Mouse (Mus musculus): ENCODE measurements around the gene Cmip. TPM values are rescaled to one million over a fixed set of nuclear protein-coding genes. Genes with fewer than 3 reads are reported as not detected.

Gene Cmip
- polyA plus RNA-seq, 2 experiments: 27.1 to 39.7 TPM

- Histone ChIP-seq H3K27ac (replicated peaks; ENCODE audit: low read depth, low read length) (no peak overlapping the region), H3K4me3 (replicated peaks; ENCODE audit: low read length) (no peak overlapping the region), H3K9ac (ENCODE audit: low read depth, low read length, severe bottlenecking) (no peak overlapping the region), H3K9me3 (ENCODE audit: control insufficient read depth, low read length) (no peaks in the 10 kb centered on the region), H3K4me2 (replicated peaks; ENCODE audit: low read depth, low read length, severe bottlenecking) (no peak overlapping the region), H3K27me3 (ENCODE audit: control insufficient read depth, insufficient read depth, low read length) (no peaks in the 10 kb centered on the region), H3K4me1 (ENCODE audit: control insufficient read depth, insufficient read depth, low read length) (peaks cover 30% of the 10 kb centered on the region), H3K36me3 (ENCODE audit: control insufficient read depth, insufficient read depth, low read length) (no peaks in the 10 kb centered on the region)
- TF ChIP-seq POLR2A (IDR thresholded peaks at IDR 0.05; ENCODE audit: borderline replicate concordance, extremely low read depth, insufficient read depth, insufficient read length): no peak
- ATAC-seq (ENCODE audit: low FRiP score, low read depth): 0 out of 2 replicates have a peak, but pooled peaks have one; percentile 9
- no peak for DNase-seq (ENCODE audit: low spot score)
- WGBS: 76% methylated on average over 9 of the region's 9 CpGs
These were observed 72.3 kb downstream of the Cmip start for GRCm38 (mm10) chr8:117329167-117329566.

- no peak for DNase-seq (ENCODE audit: low spot score)
- H3K27ac ChIP-seq (replicated peaks; ENCODE audit: low read depth, low read length): no peak overlapping the region
- no peaks in the 10 kb centered on the region for H3K27me3 ChIP-seq (ENCODE audit: control insufficient read depth, insufficient read depth, low read length)
- TF ChIP-seq POLR2A (IDR thresholded peaks at IDR 0.05; ENCODE audit: borderline replicate concordance, extremely low read depth, insufficient read depth, insufficient read length): no peak
- 28% methylated on average over 2 of the region's 2 CpGs for WGBS
- no peaks in the 10 kb centered on the region for H3K36me3 ChIP-seq (ENCODE audit: control insufficient read depth, insufficient read depth, low read length)
- no peaks in the 10 kb centered on the region for H3K9me3 ChIP-seq (ENCODE audit: control insufficient read depth, low read length)
- peaks cover 37% of the 10 kb centered on the region for H3K4me1 ChIP-seq (ENCODE audit: control insufficient read depth, insufficient read depth, low read length)
- H3K4me2 ChIP-seq (replicated peaks; ENCODE audit: low read depth, low read length, severe bottlenecking): no peak overlapping the region
- H3K4me3 ChIP-seq (replicated peaks; ENCODE audit: low read length): no peak overlapping the region
- H3K9ac ChIP-seq (ENCODE audit: low read depth, low read length, severe bottlenecking): no peak overlapping the region
- 0 out of 2 replicates have a peak, but pooled peaks have one; percentile 7 for ATAC-seq (ENCODE audit: low FRiP score, low read depth)
These were observed 73.0 kb downstream of the Cmip start for GRCm38 (mm10) chr8:117329903-117330302.

DNA sequence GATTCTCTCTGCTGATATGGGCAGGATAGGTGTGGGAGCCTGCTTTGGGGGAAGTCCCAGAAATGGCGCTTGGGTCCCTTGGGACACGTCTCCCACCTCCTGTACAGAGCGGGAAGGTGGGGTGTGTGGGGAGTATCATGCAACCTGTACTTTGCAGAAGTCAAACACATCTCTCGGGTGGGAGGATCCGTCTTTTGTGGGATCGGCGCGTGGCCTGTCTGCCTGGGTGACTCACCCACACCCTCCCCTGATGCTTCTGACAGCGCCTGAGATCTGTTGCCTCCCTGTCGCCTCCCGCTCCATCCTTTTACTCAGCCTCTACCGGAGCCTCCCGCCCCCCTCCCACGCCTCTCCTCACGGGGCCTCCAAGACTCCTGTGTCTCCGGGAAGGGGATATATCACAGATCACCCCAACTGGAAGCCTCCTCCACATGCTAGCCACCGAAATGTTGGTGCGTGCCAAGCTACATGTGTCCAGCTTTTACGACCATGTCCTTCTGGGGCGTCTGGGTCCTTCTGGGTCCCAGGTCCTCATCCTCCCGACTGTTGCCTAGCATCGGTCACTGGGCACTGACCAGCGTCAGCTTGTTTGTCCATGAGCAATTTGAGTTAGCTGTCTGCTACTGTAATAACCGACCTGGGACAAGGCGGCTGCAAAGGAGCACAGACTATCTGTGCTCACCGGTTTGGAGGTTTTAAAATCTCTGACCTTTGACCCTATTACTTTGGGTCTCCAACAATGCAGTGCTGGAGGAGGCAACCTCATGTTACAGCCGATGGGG is 75.6 kb downstream of the Cmip start:
- Histone ChIP-seq H3K27me3 (ENCODE audit: control insufficient read depth, insufficient read depth, low read length) (no peaks in the 10 kb centered on the region), H3K36me3 (ENCODE audit: control insufficient read depth, insufficient read depth, low read length) (no peaks in the 10 kb centered on the region), H3K4me3 (replicated peaks; ENCODE audit: low read length) (no peak overlapping the region), H3K27ac (replicated peaks; ENCODE audit: low read depth, low read length) (no peak overlapping the region), H3K4me2 (replicated peaks; ENCODE audit: low read depth, low read length, severe bottlenecking) (no peak overlapping the region), H3K9ac (ENCODE audit: low read depth, low read length, severe bottlenecking) (no peak overlapping the region), H3K4me1 (ENCODE audit: control insufficient read depth, insufficient read depth, low read length) (peaks cover 40% of the 10 kb centered on the region), H3K9me3 (ENCODE audit: control insufficient read depth, low read length) (no peaks in the 10 kb centered on the region)
- DNase-seq (ENCODE audit: low spot score) (no peak), ATAC-seq (ENCODE audit: low FRiP score, low read depth) (no peak)
- no peak for TF ChIP-seq POLR2A (IDR thresholded peaks at IDR 0.05; ENCODE audit: borderline replicate concordance, extremely low read depth, insufficient read depth, insufficient read length)
- WGBS: 88% methylated on average over 25 of the region's 27 CpGs

DNA sequence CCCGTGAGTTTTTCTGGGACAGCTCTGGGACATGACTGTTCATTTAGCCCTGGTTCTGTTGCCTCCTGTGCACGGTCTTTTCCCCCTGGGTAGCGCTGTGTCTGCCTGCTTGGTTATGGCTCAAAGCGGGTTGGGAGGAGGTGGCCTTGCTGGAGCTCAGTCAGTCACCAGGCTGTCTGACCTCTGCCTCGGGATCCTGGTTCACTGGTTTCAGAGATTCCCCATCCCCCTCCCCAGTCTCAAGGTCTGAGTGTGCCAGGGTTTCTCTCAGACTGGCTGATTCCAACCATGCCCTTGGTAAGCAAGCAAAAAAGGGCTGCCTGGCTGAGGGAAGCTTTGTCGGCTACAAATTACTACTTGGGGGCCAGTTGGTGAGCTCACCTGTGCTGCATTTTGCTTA is 76.8 kb downstream of the Cmip start:
- no peaks in the 10 kb centered on the region for H3K27me3 ChIP-seq (ENCODE audit: control insufficient read depth, insufficient read depth, low read length)
- no peaks in the 10 kb centered on the region for H3K36me3 ChIP-seq (ENCODE audit: control insufficient read depth, insufficient read depth, low read length)
- no peak overlapping the region for H3K4me3 ChIP-seq (replicated peaks; ENCODE audit: low read length)
- H3K4me2 ChIP-seq (replicated peaks; ENCODE audit: low read depth, low read length, severe bottlenecking): no peak overlapping the region
- TF ChIP-seq POLR2A (IDR thresholded peaks at IDR 0.05; ENCODE audit: borderline replicate concordance, extremely low read depth, insufficient read depth, insufficient read length): no peak
- WGBS: 42% methylated on average over 6 of the region's 6 CpGs
- H3K9ac ChIP-seq (ENCODE audit: low read depth, low read length, severe bottlenecking): no peak overlapping the region
- no peak overlapping the region for H3K27ac ChIP-seq (replicated peaks; ENCODE audit: low read depth, low read length)
- no peak for DNase-seq (ENCODE audit: low spot score)
- no peak for ATAC-seq (ENCODE audit: low FRiP score, low read depth)
- peaks cover 34% of the 10 kb centered on the region for H3K4me1 ChIP-seq (ENCODE audit: control insufficient read depth, insufficient read depth, low read length)
- no peaks in the 10 kb centered on the region for H3K9me3 ChIP-seq (ENCODE audit: control insufficient read depth, low read length)

GRCm38 (mm10) chr8:117334058-117334747 is 77.3 kb downstream of the Cmip start:
- no peak overlapping the region for H3K4me2 ChIP-seq (replicated peaks; ENCODE audit: low read depth, low read length, severe bottlenecking)
- no peak for ATAC-seq (ENCODE audit: low FRiP score, low read depth)

More at GRCm38 (mm10) chr8:117334058-117334747, 77.3 kb downstream of the Cmip start:
- TF ChIP-seq POLR2A (IDR thresholded peaks at IDR 0.05; ENCODE audit: borderline replicate concordance, extremely low read depth, insufficient read depth, insufficient read length): no peak
- H3K4me1 ChIP-seq (ENCODE audit: control insufficient read depth, insufficient read depth, low read length): peaks cover 37% of the 10 kb centered on the region
- no peak for DNase-seq (ENCODE audit: low spot score)
- no peaks in the 10 kb centered on the region for H3K27me3 ChIP-seq (ENCODE audit: control insufficient read depth, insufficient read depth, low read length)
- H3K4me3 ChIP-seq (replicated peaks; ENCODE audit: low read length): no peak overlapping the region
- H3K9me3 ChIP-seq (ENCODE audit: control insufficient read depth, low read length): no peaks in the 10 kb centered on the region
- H3K9ac ChIP-seq (ENCODE audit: low read depth, low read length, severe bottlenecking): peak overlapping the region; percentile 9; the same call in 1 of the 2 replicates
- H3K27ac ChIP-seq (replicated peaks; ENCODE audit: low read depth, low read length): no peak overlapping the region
- no peaks in the 10 kb centered on the region for H3K36me3 ChIP-seq (ENCODE audit: control insufficient read depth, insufficient read depth, low read length)
- WGBS: 24% methylated on average over 10 of the region's 10 CpGs
